Mouse (Mus musculus): Measurements from ENCODE around the gene Gm49394. TPM values are rescaled to one million over a fixed set of nuclear protein-coding genes. Genes with fewer than 3 reads are reported as not detected.
A peak's percentile ranks its signal among the peaks of the same experiment; 100 is the strongest.

Gm49394 gene
- polyA plus RNA-seq, 1 experiment from 2014 or later: not detected

- Histone ChIP-seq H3K9me3 (replicated peaks; ENCODE audit: control insufficient read depth, low read length) (no peaks in the 10 kb centered on the region), H3K27me3 (ENCODE audit: control insufficient read depth, insufficient read depth, low read depth, low read length) (peaks cover 70% of the 10 kb centered on the region), H3K4me1 (ENCODE audit: control insufficient read depth, low read depth, low read length) (no peaks in the 10 kb centered on the region), H3K4me2 (ENCODE audit: low read depth, low read length) (peak overlapping the region; percentile 9; the same call in 1 of the 2 replicates), H3K9ac (ENCODE audit: low read depth, low read length) (no peak overlapping the region), H3K36me3 (ENCODE audit: control insufficient read depth, insufficient read depth) (no peaks in the 10 kb centered on the region), H3K27ac (ENCODE audit: low read length) (no peak overlapping the region), H3K4me3 (ENCODE audit: low read depth, low read length) (peak overlapping the region; percentile 34)
- 22% methylated on average over 11 of the region's 11 CpGs for WGBS (ENCODE audit: insufficient replicate concordance)
- no peak for ATAC-seq (ENCODE audit: low read depth)
Measured at GRCm38 (mm10) chr7:142655633-142656032, 14.1 kb downstream of the Gm49394 start.

GRCm38 (mm10) chr7:142653726-142654125, 16.0 kb downstream of the Gm49394 start:
- Histone ChIP-seq H3K4me2 (ENCODE audit: low read depth, low read length) (no peak overlapping the region), H3K4me1 (ENCODE audit: control insufficient read depth, low read depth, low read length) (no peaks in the 10 kb centered on the region), H3K27ac (ENCODE audit: low read length) (no peak overlapping the region), H3K4me3 (ENCODE audit: low read depth, low read length) (no peak overlapping the region), H3K9me3 (replicated peaks; ENCODE audit: control insufficient read depth, low read length) (no peaks in the 10 kb centered on the region), H3K36me3 (ENCODE audit: control insufficient read depth, insufficient read depth) (no peaks in the 10 kb centered on the region), H3K9ac (ENCODE audit: low read depth, low read length) (no peak overlapping the region), H3K27me3 (ENCODE audit: control insufficient read depth, insufficient read depth, low read depth, low read length) (peaks cover 51% of the 10 kb centered on the region)
- no peak for ATAC-seq (ENCODE audit: low read depth)
- 32% methylated on average over 18 of the region's 18 CpGs for WGBS (ENCODE audit: insufficient replicate concordance)

- Histone ChIP-seq H3K4me1 (ENCODE audit: control insufficient read depth, low read depth, low read length) (no peaks in the 10 kb centered on the region), H3K27ac (ENCODE audit: low read length) (no peak overlapping the region), H3K4me2 (ENCODE audit: low read depth, low read length) (no peak overlapping the region), H3K9me3 (replicated peaks; ENCODE audit: control insufficient read depth, low read length) (no peaks in the 10 kb centered on the region), H3K27me3 (ENCODE audit: control insufficient read depth, insufficient read depth, low read depth, low read length) (no peaks in the 10 kb centered on the region), H3K36me3 (ENCODE audit: control insufficient read depth, insufficient read depth) (no peaks in the 10 kb centered on the region), H3K9ac (ENCODE audit: low read depth, low read length) (no peak overlapping the region), H3K4me3 (ENCODE audit: low read depth, low read length) (no peak overlapping the region)
- WGBS (ENCODE audit: insufficient replicate concordance): 55% methylated on average over 6 of the region's 6 CpGs
- ATAC-seq (ENCODE audit: low read depth): no peak
Measured at GRCm38 (mm10) chr7:142646676-142647075, 23.1 kb downstream of the Gm49394 start.

- Histone ChIP-seq H3K9me3 (replicated peaks; ENCODE audit: control insufficient read depth, low read length) (no peaks in the 10 kb centered on the region), H3K27me3 (ENCODE audit: control insufficient read depth, insufficient read depth, low read depth, low read length) (no peaks in the 10 kb centered on the region), H3K36me3 (ENCODE audit: control insufficient read depth, insufficient read depth) (no peaks in the 10 kb centered on the region), H3K9ac (ENCODE audit: low read depth, low read length) (no peak overlapping the region), H3K27ac (ENCODE audit: low read length) (no peak overlapping the region), H3K4me3 (ENCODE audit: low read depth, low read length) (no peak overlapping the region), H3K4me2 (ENCODE audit: low read depth, low read length) (no peak overlapping the region), H3K4me1 (ENCODE audit: control insufficient read depth, low read depth, low read length) (no peaks in the 10 kb centered on the region)
- 21% methylated on average over 5 of the region's 5 CpGs for WGBS (ENCODE audit: insufficient replicate concordance)
- 0 out of 2 replicates have a peak, but pooled peaks have one; percentile 22 for ATAC-seq (ENCODE audit: low read depth)
Measured at GRCm38 (mm10) chr7:142645045-142645444, 24.7 kb downstream of the Gm49394 start.

- Histone ChIP-seq H3K9ac (ENCODE audit: low read depth, low read length) (no peak overlapping the region), H3K36me3 (ENCODE audit: control insufficient read depth, insufficient read depth) (no peaks in the 10 kb centered on the region), H3K4me3 (ENCODE audit: low read depth, low read length) (no peak overlapping the region), H3K4me2 (ENCODE audit: low read depth, low read length) (no peak overlapping the region), H3K4me1 (ENCODE audit: control insufficient read depth, low read depth, low read length) (no peaks in the 10 kb centered on the region), H3K27me3 (ENCODE audit: control insufficient read depth, insufficient read depth, low read depth, low read length) (no peaks in the 10 kb centered on the region), H3K9me3 (replicated peaks; ENCODE audit: control insufficient read depth, low read length) (no peaks in the 10 kb centered on the region), H3K27ac (ENCODE audit: low read length) (no peak overlapping the region)
- no peak for ATAC-seq (ENCODE audit: low read depth)
Measured at GRCm38 (mm10) chr7:142636178-142636577, 33.6 kb downstream of the Gm49394 start.

- Histone ChIP-seq H3K9ac (ENCODE audit: low read depth, low read length) (no peak overlapping the region), H3K4me2 (ENCODE audit: low read depth, low read length) (no peak overlapping the region), H3K9me3 (replicated peaks; ENCODE audit: control insufficient read depth, low read length) (no peaks in the 10 kb centered on the region), H3K4me1 (ENCODE audit: control insufficient read depth, low read depth, low read length) (no peaks in the 10 kb centered on the region), H3K27me3 (ENCODE audit: control insufficient read depth, insufficient read depth, low read depth, low read length) (no peaks in the 10 kb centered on the region), H3K36me3 (ENCODE audit: control insufficient read depth, insufficient read depth) (no peaks in the 10 kb centered on the region), H3K4me3 (ENCODE audit: low read depth, low read length) (no peak overlapping the region), H3K27ac (ENCODE audit: low read length) (no peak overlapping the region)
- WGBS (ENCODE audit: insufficient replicate concordance): 60% methylated on average over 10 of the region's 10 CpGs
- no peak for ATAC-seq (ENCODE audit: low read depth)
Measured at GRCm38 (mm10) chr7:142630691-142631090, 39.1 kb downstream of the Gm49394 start.

GRCm38 (mm10) chr7:142629806-142630205, 39.9 kb downstream of the Gm49394 start:
- Histone ChIP-seq H3K9ac (ENCODE audit: low read depth, low read length) (no peak overlapping the region), H3K27me3 (ENCODE audit: control insufficient read depth, insufficient read depth, low read depth, low read length) (no peaks in the 10 kb centered on the region), H3K9me3 (replicated peaks; ENCODE audit: control insufficient read depth, low read length) (no peaks in the 10 kb centered on the region), H3K27ac (ENCODE audit: low read length) (no peak overlapping the region), H3K36me3 (ENCODE audit: control insufficient read depth, insufficient read depth) (no peaks in the 10 kb centered on the region), H3K4me3 (ENCODE audit: low read depth, low read length) (no peak overlapping the region), H3K4me1 (ENCODE audit: control insufficient read depth, low read depth, low read length) (no peaks in the 10 kb centered on the region), H3K4me2 (ENCODE audit: low read depth, low read length) (no peak overlapping the region)
- ATAC-seq (ENCODE audit: low read depth): no peak
- WGBS (ENCODE audit: insufficient replicate concordance): 56% methylated on average over 6 of the region's 6 CpGs

- H3K27ac ChIP-seq (ENCODE audit: low read length): no peak overlapping the region
- no peaks in the 10 kb centered on the region for H3K9me3 ChIP-seq (replicated peaks; ENCODE audit: control insufficient read depth, low read length)
- WGBS (ENCODE audit: insufficient replicate concordance): 57% methylated on average over 4 of the region's 4 CpGs
- H3K4me3 ChIP-seq (ENCODE audit: low read depth, low read length): no peak overlapping the region
- H3K9ac ChIP-seq (ENCODE audit: low read depth, low read length): no peak overlapping the region
- no peak for ATAC-seq (ENCODE audit: low read depth)
- H3K4me1 ChIP-seq (ENCODE audit: control insufficient read depth, low read depth, low read length): no peaks in the 10 kb centered on the region
- no peak overlapping the region for H3K4me2 ChIP-seq (ENCODE audit: low read depth, low read length)
- H3K27me3 ChIP-seq (ENCODE audit: control insufficient read depth, insufficient read depth, low read depth, low read length): no peaks in the 10 kb centered on the region
- H3K36me3 ChIP-seq (ENCODE audit: control insufficient read depth, insufficient read depth): no peaks in the 10 kb centered on the region
Measured at GRCm38 (mm10) chr7:142622180-142622579, 47.6 kb downstream of the Gm49394 start.

GRCm38 (mm10) chr7:142613077-142613476, 56.7 kb downstream of the Gm49394 start:
- WGBS (ENCODE audit: insufficient replicate concordance): 38% methylated on average over 2 of the region's 2 CpGs
- Histone ChIP-seq H3K9me3 (replicated peaks; ENCODE audit: control insufficient read depth, low read length) (no peaks in the 10 kb centered on the region), H3K4me2 (ENCODE audit: low read depth, low read length) (no peak overlapping the region), H3K4me3 (ENCODE audit: low read depth, low read length) (no peak overlapping the region), H3K27ac (ENCODE audit: low read length) (no peak overlapping the region), H3K4me1 (ENCODE audit: control insufficient read depth, low read depth, low read length) (peaks cover 15% of the 10 kb centered on the region), H3K27me3 (ENCODE audit: control insufficient read depth, insufficient read depth, low read depth, low read length) (no peaks in the 10 kb centered on the region), H3K9ac (ENCODE audit: low read depth, low read length) (no peak overlapping the region), H3K36me3 (ENCODE audit: control insufficient read depth, insufficient read depth) (no peaks in the 10 kb centered on the region)
- ATAC-seq (ENCODE audit: low read depth): no peak

Measured in liver, embryonic 16.5 days (tissue).